Mouse (Mus musculus): Measurements from ENCODE around the gene Nek7.

Gene Nek7

GRCm38 (mm10) chr1:138608336-138608735, 11.6 kb downstream of the Nek7 start:
- no peak for DNase-seq (ENCODE audit: low spot score in 2 of 2)

- DNase-seq (ENCODE audit: low spot score in 2 of 2) = no peak
Observed at GRCm38 (mm10) chr1:138607862-138608261, 12.1 kb downstream of the Nek7 start.

GRCm38 (mm10) chr1:138606771-138607170, 13.2 kb downstream of the Nek7 start:
- no peak for DNase-seq (ENCODE audit: low spot score in 2 of 2)

GRCm38 (mm10) chr1:138604736-138605135, 15.2 kb downstream of the Nek7 start:
- DNase-seq (ENCODE audit: low spot score in 2 of 2) = no peak

GRCm38 (mm10) chr1:138603974-138604373, 16.0 kb downstream of the Nek7 start:
- no peak for DNase-seq (ENCODE audit: low spot score in 2 of 2)

GRCm38 (mm10) chr1:138598087-138598486, 21.9 kb downstream of the Nek7 start:
- DNase-seq (ENCODE audit: low spot score in 2 of 2) = no peak

- no peak for DNase-seq (ENCODE audit: low spot score in 2 of 2)
Observed at GRCm38 (mm10) chr1:138596127-138596706, 23.7 kb downstream of the Nek7 start.

GRCm38 (mm10) chr1:138594910-138595309, 25.0 kb downstream of the Nek7 start:
- no peak for DNase-seq (ENCODE audit: low spot score in 2 of 2)

- DNase-seq (ENCODE audit: low spot score in 2 of 2) = no peak
Observed at GRCm38 (mm10) chr1:138593922-138594321, 26.0 kb downstream of the Nek7 start.

- DNase-seq (ENCODE audit: low spot score in 2 of 2) = no peak
Observed at GRCm38 (mm10) chr1:138592466-138592865, 27.5 kb downstream of the Nek7 start.

- DNase-seq (ENCODE audit: low spot score in 2 of 2) = no peak
Observed at GRCm38 (mm10) chr1:138590451-138591022, 29.4 kb downstream of the Nek7 start.

GRCm38 (mm10) chr1:138589126-138589525, 30.8 kb downstream of the Nek7 start:
- no peak for DNase-seq (ENCODE audit: low spot score in 2 of 2)

GRCm38 (mm10) chr1:138587812-138588211, 32.1 kb downstream of the Nek7 start:
- DNase-seq (ENCODE audit: low spot score in 2 of 2) = no peak

GRCm38 (mm10) chr1:138586891-138587290, 33.0 kb downstream of the Nek7 start:
- DNase-seq (ENCODE audit: low spot score in 2 of 2) = no peak

GRCm38 (mm10) chr1:138584423-138585013, 35.4 kb downstream of the Nek7 start:
- no peak for DNase-seq (ENCODE audit: low spot score in 2 of 2)

- DNase-seq (ENCODE audit: low spot score in 2 of 2) = no peak
Observed at GRCm38 (mm10) chr1:138582225-138582624, 37.7 kb downstream of the Nek7 start.

- DNase-seq (ENCODE audit: low spot score in 2 of 2) = no peak
Observed at GRCm38 (mm10) chr1:138579822-138580492, 40.0 kb downstream of the Nek7 start.

GRCm38 (mm10) chr1:138579207-138579606, 40.7 kb downstream of the Nek7 start:
- DNase-seq (ENCODE audit: low spot score in 2 of 2) = no peak

GRCm38 (mm10) chr1:138576803-138577202, 43.1 kb downstream of the Nek7 start:
- peak in 1 of 2 experiments; percentile 48 for DNase-seq (ENCODE audit: low spot score in 2 of 2)

- no peak for DNase-seq (ENCODE audit: low spot score in 2 of 2)
Observed at GRCm38 (mm10) chr1:138576066-138576697, 43.8 kb downstream of the Nek7 start.

GRCm38 (mm10) chr1:138575629-138576028, 44.3 kb downstream of the Nek7 start:
- no peak for DNase-seq (ENCODE audit: low spot score in 2 of 2)

- DNase-seq (ENCODE audit: low spot score in 2 of 2) = no peak
Observed at GRCm38 (mm10) chr1:138571565-138572361, 48.2 kb downstream of the Nek7 start.

All from frontal cortex, postnatal 36 days (tissue).